Mouse (Mus musculus) ES-E14 (cell line): Measurements from ENCODE around the gene H3f3b.

Source experiments
- MAFK ChIP-seq: IDR thresholded peaks from 2 replicates; pipeline ENCODE4 v1.6.1; 2014; ENCODE audit warnings: mild to moderate bottlenecking, low read depth, low read length, inconsistent platforms; ENCODE audit not compliant: insufficient read depth
- ZC3H11A ChIP-seq: IDR thresholded peaks from 2 replicates; pipeline ENCODE4 v1.6.1; 2012; ENCODE audit warnings: low read depth, mild to moderate bottlenecking, inconsistent platforms, low read length, borderline replicate concordance
- ZNF384 ChIP-seq: IDR thresholded peaks from 2 replicates; pipeline ENCODE4 v1.6.1; 2012; ENCODE audit warnings: low read depth, low read length, inconsistent platforms

- TF ChIP-seq ZNF384: no peak
- TF ChIP-seq MAFK: no peak
- no peak for TF ChIP-seq ZC3H11A
Measured at GRCm38 (mm10) chr11:116004186-116004823, 23.5 kb downstream of the H3f3b start.
